Mouse (Mus musculus) lung, adult 2 months (tissue): ENCODE measurements around the gene Tac2.

ENCODE experiments used
- CTCF ChIP-seq: fragments of 200-500 bp; IDR thresholded peaks from 2 replicates; pipeline ENCODE4 v1.5.1; 2011; ENCODE audit warnings: mild to moderate bottlenecking, low read length, control low read depth; ENCODE audit not compliant: insufficient read depth
- POLR2A ChIP-seq: fragments of 200-500 bp; IDR thresholded peaks from 2 replicates; pipeline ENCODE4 v1.6.1; 2011; ENCODE audit warnings: low read depth, mild to moderate bottlenecking, control low read depth, low read length, borderline replicate concordance; ENCODE audit errors: extremely low read depth

GRCm38 (mm10) chr10:127721671-127722418, 2.4 kb upstream of the Tac2 start:
- TF ChIP-seq CTCF (no peak), POLR2A (no peak)
